ENCODE assay signal across 9 mouse cellular contexts in the genomic region with DNA sequence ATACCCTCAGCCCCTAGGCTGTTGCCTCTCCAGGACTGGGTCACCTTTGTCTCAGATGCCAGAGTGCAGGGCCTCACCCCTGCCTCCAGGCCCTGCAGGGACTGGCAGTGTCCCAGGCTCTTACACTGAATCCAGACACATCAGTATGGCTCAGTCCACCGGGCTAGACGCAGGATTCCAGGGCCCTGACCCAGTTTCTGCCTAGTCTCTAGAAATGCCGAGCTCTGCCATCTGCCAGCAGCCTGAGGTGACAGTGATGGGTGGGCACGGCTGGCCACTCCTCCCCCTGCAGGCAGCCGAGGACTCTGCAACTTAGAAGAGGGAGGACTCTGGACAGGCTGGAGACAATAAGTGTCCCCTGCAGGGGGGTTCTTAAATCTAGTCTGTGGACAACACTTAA. TPM values are rescaled to one million over a fixed set of nuclear protein-coding genes. Genes with fewer than 3 reads are reported as not detected.
DNase-seq lines count a peak whose midpoint lies in the region; ATAC-seq and TF ChIP-seq lines count a peak whose summit lies in the region.
"Had no signal": no experiment of that assay in that cellular context is flagged by ENCODE, and none has a peak within 500 bp of the region (broad histone marks: within the 10 kb centered on the region; RNA-seq: fewer than 3 reads in every experiment).

No protein-coding gene starts in this region.

- H3K27ac ChIP-seq in kidney, adult 2 months (ENCODE audit: insufficient read depth, low read depth, low read length) = no peak overlapping the region
- H3K27ac ChIP-seq in hindbrain, embryonic 16.5 days (ENCODE audit: low read depth, low read length) = no peak overlapping the region

- H3K4me1 ChIP-seq in kidney, adult 2 months (ENCODE audit: control insufficient read depth, insufficient read depth, low read length) = no peaks in the 10 kb centered on the region
- H3K4me1 ChIP-seq in hindbrain, embryonic 16.5 days (ENCODE audit: control insufficient read depth, insufficient read depth, low read depth, low read length) = peaks cover 3% of the 10 kb centered on the region; the same call in 1 of the 2 replicates

- H3K4me3 ChIP-seq in kidney, adult 2 months (ENCODE audit: insufficient read depth, low read depth, low read length) = no peak overlapping the region
- H3K4me3 ChIP-seq in hindbrain, embryonic 16.5 days (ENCODE audit: low read length) = no peak overlapping the region
- H3K4me3 ChIP-seq in myocyte = peak overlapping the region; percentile 9

- no peaks in the 10 kb centered on the region for H3K27me3 ChIP-seq in kidney, adult 2 months (replicated peaks; ENCODE audit: control insufficient read depth, insufficient read depth, low read length)
- H3K27me3 ChIP-seq in hindbrain, embryonic 16.5 days (replicated peaks; ENCODE audit: control insufficient read depth, insufficient read depth, low read length) = no peaks in the 10 kb centered on the region
- H3K27me3 ChIP-seq in myocyte (ENCODE audit: control insufficient read depth, insufficient read depth, insufficient read length) = no peaks in the 10 kb centered on the region

- WGBS in kidney, adult 2 months = 10% methylated on average over 5 of the region's 5 CpGs
- WGBS in hindbrain, embryonic 16.5 days = 7% methylated on average over 5 of the region's 5 CpGs

- H3K79me2 ChIP-seq in myocyte (ENCODE audit: control insufficient read depth, insufficient read depth) = no peaks in the 10 kb centered on the region

- no peaks in the 10 kb centered on the region for H3K36me3 ChIP-seq in kidney, adult 2 months (ENCODE audit: control insufficient read depth, insufficient read depth, low read length)
- H3K36me3 ChIP-seq in hindbrain, embryonic 16.5 days (ENCODE audit: control insufficient read depth, insufficient read depth, low read length) = no peaks in the 10 kb centered on the region
- H3K36me3 ChIP-seq in myocyte (ENCODE audit: control insufficient read depth, insufficient read depth) = no peaks in the 10 kb centered on the region

- DNase-seq in kidney, adult 18-20 months = peak; percentile 10
- DNase-seq in kidney, adult 2 months = no peak
- peak; percentile 93 for DNase-seq in Muller cell, postnatal 12 days (ENCODE audit: inconsistent ontology term)
- DNase-seq in gastrocnemius, postnatal 4 days (ENCODE audit: low spot score in 2 of 2) = peak; percentile 29 to 62
- DNase-seq in spleen, adult 12 weeks (ENCODE audit: low spot score) = no peak

- no peak for TF ChIP-seq CTCF in kidney, adult 2 months (conservative IDR thresholded peaks at IDR 0.05; ENCODE audit: insufficient read depth, insufficient read length, low read depth, low read length)

- H3K9me3 ChIP-seq in hindbrain, embryonic 16.5 days (ENCODE audit: control insufficient read depth, low read length) = no peaks in the 10 kb centered on the region

- H3K4me2 ChIP-seq in hindbrain, embryonic 16.5 days (ENCODE audit: low read length) = no peak overlapping the region
- peak overlapping the region; percentile 64 for H3K4me2 ChIP-seq in myocyte (ENCODE audit: low read depth)

- ATAC-seq in common myeloid progenitor, adult 5-6 weeks (replicated peaks; ENCODE audit: low read depth, poor library complexity, severe bottlenecking) = peak; percentile 92
- ATAC-seq in hindbrain, embryonic 16.5 days = peak; percentile 78

- H3K9ac ChIP-seq in hindbrain, embryonic 16.5 days (ENCODE audit: low read depth, low read length) = no peak overlapping the region

- TF ChIP-seq POLR2A in kidney, adult 2 months (IDR thresholded peaks at IDR 0.05; ENCODE audit: low read depth, low read length) = no peak
- TF ChIP-seq POLR2A in myocyte (IDR thresholded peaks at IDR 0.05; ENCODE audit: insufficient read length, low read depth) = no peak

- H3ac ChIP-seq in myocyte (ENCODE audit: control insufficient read depth, insufficient read length) = no peak overlapping the region

TF ChIP-seq in myocyte, 11 proteins besides CTCF, POLR2A, EP300 and RAD21:
- TF ChIP-seq REST (IDR thresholded peaks at IDR 0.05; ENCODE audit: insufficient read depth, insufficient read length) = no peak
- no peak for TF ChIP-seq MAX (IDR thresholded peaks at IDR 0.05; ENCODE audit: low read depth)
- no peak for TF ChIP-seq TCF12 (IDR thresholded peaks at IDR 0.05; ENCODE audit: insufficient read depth, poor library complexity, severe bottlenecking)
- TF ChIP-seq CEBPB (IDR thresholded peaks at IDR 0.05; ENCODE audit: insufficient read depth, poor library complexity, severe bottlenecking) = no peak
- no peak for TF ChIP-seq POLR2AphosphoS2 (IDR thresholded peaks at IDR 0.05; ENCODE audit: insufficient read length, low read depth)
- peak in 1 of 3 experiments; percentile 63 for TF ChIP-seq MYOG (IDR thresholded peaks at IDR 0.05; ENCODE audit: control insufficient read depth in 1 of 3, insufficient read depth in 1 of 3, insufficient read length in 2 of 3, low read depth in 2 of 3)
- peak; percentile 11 for TF ChIP-seq TCF3 (IDR thresholded peaks at IDR 0.05; ENCODE audit: insufficient read length, low read depth)
- TF ChIP-seq E2F4 (IDR thresholded peaks at IDR 0.05; ENCODE audit: insufficient read depth) = no peak
- no peak for TF ChIP-seq USF1 (IDR thresholded peaks at IDR 0.05; ENCODE audit: low read depth)
- TF ChIP-seq MYOD1 (IDR thresholded peaks at IDR 0.05; ENCODE audit: control insufficient read depth in 1 of 3, insufficient read length in 2 of 3, low read depth in 2 of 3) = peak; percentile 57 to 92 (median 90)
- no peak for TF ChIP-seq SRF (IDR thresholded peaks at IDR 0.05; ENCODE audit: control insufficient read depth, insufficient read length, low read depth)

RNA-seq across cellular contexts. Expression of gene Asb2, which starts 2.3 kb away (rescaled TPM):
- polyA plus RNA-seq in kidney, adult 2 months (2012; rRNA removed) = 6.7 and 10.7 TPM in 2 replicates
- total RNA-seq in common myeloid progenitor, adult 5-6 weeks (2017) = not detected in 2 replicates
- 100 to 1,000 TPM; 128 to 151 TPM for total RNA-seq in gastrocnemius, postnatal 4 days (2021)
- polyA plus RNA-seq in hindbrain, embryonic 16.5 days (2015; fragmentation: Nextera tagmentation; extraction: Ambion mirVana) = 1.4 and 2.1 TPM in 2 replicates
- 27.8 TPM for polyA plus RNA-seq in myocyte (2012; fragmentation: generic; extraction: Trizol)

RNA-seq across cellular contexts. Expression of gene Otub2, which starts 34.9 kb away (rescaled TPM):
- 3.9 and 4.0 TPM in 2 replicates for polyA plus RNA-seq in kidney, adult 2 months (2012; rRNA removed)
- 3.0 and 4.2 TPM in 2 replicates for total RNA-seq in common myeloid progenitor, adult 5-6 weeks (2017)
- 1 to 10 TPM; 3.7 to 4.1 TPM for total RNA-seq in gastrocnemius, postnatal 4 days (2021)
- 23.4 and 23.7 TPM in 2 replicates for polyA plus RNA-seq in hindbrain, embryonic 16.5 days (2015; fragmentation: Nextera tagmentation; extraction: Ambion mirVana)
- polyA plus RNA-seq in myocyte (2012; fragmentation: generic; extraction: Trizol) = 23.3 TPM

RNA-seq across cellular contexts. Expression of gene Fam181a, which starts 42.8 kb away (rescaled TPM):
- polyA plus RNA-seq in kidney, adult 2 months (2012; rRNA removed) = 0.05 and 0.08 TPM in 2 replicates
- total RNA-seq in common myeloid progenitor, adult 5-6 weeks (2017) = not detected in 2 replicates
- not detected for total RNA-seq in gastrocnemius, postnatal 4 days (2021)
- 5.6 and 6.0 TPM in 2 replicates for polyA plus RNA-seq in hindbrain, embryonic 16.5 days (2015; fragmentation: Nextera tagmentation; extraction: Ambion mirVana)
- not detected for polyA plus RNA-seq in myocyte (2012; fragmentation: generic; extraction: Trizol)
- polyA plus RNA-seq: liver, embryonic 16.5 days had no signal

RNA-seq across cellular contexts. Expression of gene 9330161L09Rik, which starts 54.1 kb away (rescaled TPM):
- polyA plus RNA-seq in kidney, adult 2 months (2012; rRNA removed) = 0.81 and 0.88 TPM in 2 replicates
- 2.5 and 3.6 TPM in 2 replicates for total RNA-seq in common myeloid progenitor, adult 5-6 weeks (2017)
- total RNA-seq in gastrocnemius, postnatal 4 days (2021) = 1 to 10 TPM in 1 of 2 experiments, under 1 TPM in 1; 0.83 to 1.9 TPM
- 0.93 and 1.4 TPM in 2 replicates for polyA plus RNA-seq in hindbrain, embryonic 16.5 days (2015; fragmentation: Nextera tagmentation; extraction: Ambion mirVana)
- 0.60 TPM for polyA plus RNA-seq in myocyte (2012; fragmentation: generic; extraction: Trizol)

Comparison
In these comparisons a context has a peak if more than half of its experiments do, and no peak if none do; other contexts are left out.
1. DNase-seq: peak in kidney, adult 18-20 months (single experiment), Muller cell, postnatal 12 days (single experiment) and gastrocnemius, postnatal 4 days (2 of 2); none in kidney, adult 2 months (single experiment) and spleen, adult 12 weeks (single experiment).